13 mouse cellular contexts compared by ENCODE assay signal in the genomic region with DNA sequence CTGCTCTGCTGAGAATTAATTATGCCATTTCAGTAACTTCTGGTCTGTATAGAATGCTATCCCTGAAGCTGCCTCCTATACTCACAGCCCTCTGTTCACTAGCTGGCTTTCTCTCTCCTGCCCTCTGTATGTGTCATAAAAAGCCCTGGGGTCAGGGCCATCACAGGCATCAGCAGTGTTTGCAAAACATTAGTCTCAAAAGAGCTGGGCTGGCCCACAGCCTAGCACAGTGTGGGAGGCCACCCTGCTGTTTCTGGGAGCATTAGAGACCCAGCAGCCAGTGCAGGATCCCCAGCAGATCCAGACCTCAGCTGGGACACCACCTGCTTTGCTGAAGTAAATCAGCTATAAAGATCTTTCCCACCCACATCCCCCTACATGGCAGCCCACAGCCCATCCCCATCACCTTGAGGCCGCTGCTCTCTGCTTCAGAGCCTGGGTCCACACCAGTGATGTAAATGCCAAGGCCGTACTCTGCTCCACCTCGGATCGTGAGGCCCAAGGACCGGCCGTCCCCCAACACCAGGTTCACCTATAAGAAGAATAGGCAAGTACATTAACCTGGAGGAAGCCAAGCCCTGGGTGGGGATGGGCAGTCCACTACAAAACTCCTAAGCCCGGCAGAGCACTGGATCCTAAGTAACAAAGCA. TPM values are rescaled to one million over a fixed set of nuclear protein-coding genes. Genes with fewer than 3 reads are reported as not detected.
A peak's percentile ranks its signal among the peaks of the same experiment; 100 is the strongest.
DNase-seq lines count a peak whose midpoint lies in the region; ATAC-seq lines count a peak whose summit lies in the region.
"Had no signal": no experiment of that assay in that cellular context is flagged by ENCODE, and none has a peak within 500 bp of the region (broad histone marks: within the 10 kb centered on the region; RNA-seq: fewer than 3 reads in every experiment).

No protein-coding gene starts in this region.

- H3K9me3 ChIP-seq in hindbrain, embryonic 12.5 days (replicated peaks), result no peaks in the 10 kb centered on the region
- H3K9me3 ChIP-seq in hindbrain, embryonic 16.5 days (ENCODE audit: control insufficient read depth, low read length), result no peaks in the 10 kb centered on the region
- H3K9me3 ChIP-seq in embryonic facial prominence, embryonic 10.5 days, result no peaks in the 10 kb centered on the region
- H3K9me3 ChIP-seq: heart, embryonic 12.5 days; liver, embryonic 13.5 days had no signal

- no peak overlapping the region for H3K9ac ChIP-seq in hindbrain, embryonic 12.5 days
- H3K9ac ChIP-seq in hindbrain, embryonic 16.5 days (ENCODE audit: low read depth, low read length), result no peak overlapping the region
- H3K9ac ChIP-seq: heart, embryonic 12.5 days; liver, embryonic 13.5 days had no signal

- no peak overlapping the region for H3K4me3 ChIP-seq in hindbrain, embryonic 12.5 days
- H3K4me3 ChIP-seq in hindbrain, embryonic 16.5 days (ENCODE audit: low read length), result no peak overlapping the region
- H3K4me3 ChIP-seq in embryonic facial prominence, embryonic 10.5 days, result no peak overlapping the region
- H3K4me3 ChIP-seq: heart, embryonic 12.5 days; liver, embryonic 13.5 days had no signal

- 71% methylated on average over 7 of the region's 7 CpGs for WGBS in hindbrain, embryonic 12.5 days
- 72% methylated on average over 7 of the region's 7 CpGs for WGBS in hindbrain, embryonic 16.5 days
- WGBS in embryonic facial prominence, embryonic 10.5 days, result 73% methylated on average over 7 of the region's 7 CpGs

- no peaks in the 10 kb centered on the region for H3K36me3 ChIP-seq in hindbrain, embryonic 12.5 days
- H3K36me3 ChIP-seq in hindbrain, embryonic 16.5 days (ENCODE audit: control insufficient read depth, insufficient read depth, low read length), result no peaks in the 10 kb centered on the region
- no peaks in the 10 kb centered on the region for H3K36me3 ChIP-seq in embryonic facial prominence, embryonic 10.5 days (replicated peaks)
- H3K36me3 ChIP-seq: heart, embryonic 12.5 days; liver, embryonic 13.5 days had no signal

- 0 out of 2 replicates have a peak overlapping the region, but pooled peaks have one; percentile 7 for H3K27ac ChIP-seq in hindbrain, embryonic 12.5 days
- H3K27ac ChIP-seq in hindbrain, embryonic 16.5 days (ENCODE audit: low read depth, low read length), result no peak overlapping the region
- H3K27ac ChIP-seq in embryonic facial prominence, embryonic 10.5 days (replicated peaks), result peak overlapping the region; percentile 8; the same call in 1 of the 2 replicates
- H3K27ac ChIP-seq: liver, embryonic 13.5 days had no signal

- H3K27me3 ChIP-seq in hindbrain, embryonic 12.5 days, result peaks cover 4% of the 10 kb centered on the region; the same call in 1 of the 2 replicates
- H3K27me3 ChIP-seq in hindbrain, embryonic 16.5 days (replicated peaks; ENCODE audit: control insufficient read depth, insufficient read depth, low read length), result no peaks in the 10 kb centered on the region
- H3K27me3 ChIP-seq in embryonic facial prominence, embryonic 10.5 days (replicated peaks; ENCODE audit: low read depth, poor library complexity, severe bottlenecking), result no peaks in the 10 kb centered on the region
- H3K27me3 ChIP-seq: heart, embryonic 12.5 days; liver, embryonic 13.5 days had no signal

- peak; percentile 42 for DNase-seq in ovary, postnatal 36 days (ENCODE audit: low spot score)
- no peak for DNase-seq in ovary, postnatal 10 days (ENCODE audit: low spot score)
- DNase-seq in embryonic facial prominence, embryonic 10.5 days (ENCODE audit: low spot score), result no peak
- DNase-seq: heart, postnatal 4 days; kidney, postnatal 14 days; liver, embryonic 13.5 days; right cerebral cortex, postnatal 25 days; thymus, adult 2 months had no signal

- H3K4me1 ChIP-seq in hindbrain, embryonic 12.5 days, result peaks cover 27% of the 10 kb centered on the region
- peaks cover 10% of the 10 kb centered on the region for H3K4me1 ChIP-seq in hindbrain, embryonic 16.5 days (ENCODE audit: control insufficient read depth, insufficient read depth, low read depth, low read length)
- peaks cover 57% of the 10 kb centered on the region for H3K4me1 ChIP-seq in embryonic facial prominence, embryonic 10.5 days
- H3K4me1 ChIP-seq: liver, embryonic 13.5 days had no signal

- H3K4me2 ChIP-seq in hindbrain, embryonic 12.5 days (replicated peaks), result no peak overlapping the region
- no peak overlapping the region for H3K4me2 ChIP-seq in hindbrain, embryonic 16.5 days (ENCODE audit: low read length)
- H3K4me2 ChIP-seq: heart, embryonic 12.5 days; liver, embryonic 13.5 days had no signal

- no peak for ATAC-seq in hindbrain, embryonic 12.5 days (ENCODE audit: low FRiP score)
- ATAC-seq in hindbrain, embryonic 16.5 days, result no peak
- no peak for ATAC-seq in granulocyte monocyte progenitor cell, adult 5-6 weeks (replicated peaks; ENCODE audit: poor library complexity, severe bottlenecking)
- no peak for ATAC-seq in CD4-positive, CD25-positive, alpha-beta regulatory T cell, adult 4 months

RNA-seq across cellular contexts. Expression of a gene that starts 34.8 kb away (rescaled TPM):
- polyA plus RNA-seq in hindbrain, embryonic 12.5 days (2016; fragmentation: Nextera tagmentation; extraction: Ambion mirVana), result 10.6 and 10.8 TPM in 2 replicates
- 5.0 and 5.4 TPM in 2 replicates for polyA plus RNA-seq in hindbrain, embryonic 16.5 days (2015; fragmentation: Nextera tagmentation; extraction: Ambion mirVana)
- 4.2 and 7.5 TPM in 2 replicates for polyA plus RNA-seq in embryonic facial prominence, embryonic 10.5 days (2016; fragmentation: Nextera tagmentation; extraction: Ambion mirVana)
- total RNA-seq in granulocyte monocyte progenitor cell, adult 5-6 weeks (2014; fragmentation: Nextera tagmentation), result 1.9 and 3.4 TPM in 2 replicates
- total RNA-seq in granulocyte monocyte progenitor cell, adult 5-6 weeks (2017), result 0.90 and 1.7 TPM in 2 replicates
- polyA plus RNA-seq in CD4-positive, CD25-positive, alpha-beta regulatory T cell, adult 4 months (2017; shearing (Covaris generic)), result 1 to 10 TPM; 3.4 to 4.0 TPM

RNA-seq across cellular contexts. Expression of a gene that starts 57.8 kb away (rescaled TPM):
- polyA plus RNA-seq in hindbrain, embryonic 12.5 days (2016; fragmentation: Nextera tagmentation; extraction: Ambion mirVana), result 10.4 and 10.9 TPM in 2 replicates
- polyA plus RNA-seq in hindbrain, embryonic 16.5 days (2015; fragmentation: Nextera tagmentation; extraction: Ambion mirVana), result 4.6 and 6.5 TPM in 2 replicates
- polyA plus RNA-seq in embryonic facial prominence, embryonic 10.5 days (2016; fragmentation: Nextera tagmentation; extraction: Ambion mirVana), result 11.8 and 12.0 TPM in 2 replicates
- total RNA-seq in granulocyte monocyte progenitor cell, adult 5-6 weeks (2014; fragmentation: Nextera tagmentation), result 32.9 and 33.6 TPM in 2 replicates
- total RNA-seq in granulocyte monocyte progenitor cell, adult 5-6 weeks (2017), result 9.7 and 13.6 TPM in 2 replicates
- polyA plus RNA-seq in CD4-positive, CD25-positive, alpha-beta regulatory T cell, adult 4 months (2017; shearing (Covaris generic)), result 100 to 1,000 TPM in 1 of 2 experiments, 10 to 100 TPM in 1; 95.9 to 158 TPM
